Mouse (Mus musculus): ENCODE measurements around the gene Ywhae. TPM values are rescaled to one million over a fixed set of nuclear protein-coding genes. Genes with fewer than 3 reads are reported as not detected.

Ywhae gene
- polyA plus RNA-seq, 1 experiment from 2014 or later, result 905 TPM

GRCm38 (mm10) chr11:75795321-75795636 is 62.6 kb downstream of the Ywhae start:
- peak overlapping the region; percentile 57 for H3K4me3 ChIP-seq (ENCODE audit: low read length)
- ATAC-seq (ENCODE audit: low read depth), result peak; percentile 13; the same call in 1 of the 2 replicates
- H3K9me3 ChIP-seq (ENCODE audit: control insufficient read depth, low read length), result no peaks in the 10 kb centered on the region
- WGBS, result 1% methylated on average over 38 of the region's 42 CpGs
- no peaks in the 10 kb centered on the region for H3K36me3 ChIP-seq (ENCODE audit: control insufficient read depth, insufficient read depth, low read length)
- H3K4me2 ChIP-seq (ENCODE audit: low read depth, low read length), result peak overlapping the region; percentile 83
- H3K27ac ChIP-seq (ENCODE audit: low read length), result no peak overlapping the region
- H3K27me3 ChIP-seq (ENCODE audit: control insufficient read depth, insufficient read depth, low read depth, low read length), result peaks cover 35% of the 10 kb centered on the region
- H3K9ac ChIP-seq (ENCODE audit: low read length), result peak overlapping the region; percentile 72
- peaks cover 13% of the 10 kb centered on the region for H3K4me1 ChIP-seq (replicated peaks; ENCODE audit: control insufficient read depth, insufficient read depth, low read length)

- Histone ChIP-seq H3K4me2 (ENCODE audit: low read depth, low read length) (peak within 1 kb of the TSS; percentile 83), H3K9ac (ENCODE audit: low read length) (peak within 1 kb of the TSS; percentile 72), H3K9me3 (ENCODE audit: control insufficient read depth, low read length) (no peaks in the 10 kb centered on the region), H3K27ac (ENCODE audit: low read length) (no peak within 1 kb of the TSS), H3K4me3 (ENCODE audit: low read length) (peak within 1 kb of the TSS; percentile 57), H3K27me3 (ENCODE audit: control insufficient read depth, insufficient read depth, low read depth, low read length) (peaks cover 35% of the 10 kb centered on the region), H3K36me3 (ENCODE audit: control insufficient read depth, insufficient read depth, low read length) (no peaks in the 10 kb centered on the region), H3K4me1 (replicated peaks; ENCODE audit: control insufficient read depth, insufficient read depth, low read length) (peaks cover 17% of the 10 kb centered on the region)
- ATAC-seq (ENCODE audit: low read depth), result peak; percentile 50; the same call in 1 of the 2 replicates
- WGBS, result 2% methylated on average over 37 of the region's 37 CpGs
Measured at GRCm38 (mm10) chr11:75796029-75796445, 63.4 kb downstream of the Ywhae start, which contains the start of gene Doc2b. Gene Doc2b (minus strand): TSS chr11:75796049.

- Histone ChIP-seq H3K4me2 (ENCODE audit: low read depth, low read length) (no peak overlapping the region), H3K9me3 (ENCODE audit: control insufficient read depth, low read length) (no peaks in the 10 kb centered on the region), H3K27me3 (ENCODE audit: control insufficient read depth, insufficient read depth, low read depth, low read length) (peaks cover 35% of the 10 kb centered on the region), H3K4me3 (ENCODE audit: low read length) (no peak overlapping the region), H3K27ac (ENCODE audit: low read length) (no peak overlapping the region), H3K36me3 (ENCODE audit: control insufficient read depth, insufficient read depth, low read length) (no peaks in the 10 kb centered on the region), H3K4me1 (replicated peaks; ENCODE audit: control insufficient read depth, insufficient read depth, low read length) (peaks cover 17% of the 10 kb centered on the region), H3K9ac (ENCODE audit: low read length) (no peak overlapping the region)
- ATAC-seq (ENCODE audit: low read depth), result no peak
- 55% methylated on average over 13 of the region's 13 CpGs for WGBS
Measured at GRCm38 (mm10) chr11:75796536-75797246, 64.0 kb downstream of the Ywhae start.

- Histone ChIP-seq H3K27ac (ENCODE audit: low read length) (no peak overlapping the region), H3K9me3 (ENCODE audit: control insufficient read depth, low read length) (no peaks in the 10 kb centered on the region), H3K27me3 (ENCODE audit: control insufficient read depth, insufficient read depth, low read depth, low read length) (peaks cover 4% of the 10 kb centered on the region), H3K9ac (ENCODE audit: low read length) (no peak overlapping the region), H3K4me3 (ENCODE audit: low read length) (no peak overlapping the region), H3K4me1 (replicated peaks; ENCODE audit: control insufficient read depth, insufficient read depth, low read length) (peaks cover 4% of the 10 kb centered on the region), H3K36me3 (ENCODE audit: control insufficient read depth, insufficient read depth, low read length) (no peaks in the 10 kb centered on the region), H3K4me2 (ENCODE audit: low read depth, low read length) (no peak overlapping the region)
- ATAC-seq (ENCODE audit: low read depth), result no peak
- WGBS, result 70% methylated on average over 4 of the region's 4 CpGs
Measured at GRCm38 (mm10) chr11:75801369-75801768, 68.7 kb downstream of the Ywhae start.

DNA sequence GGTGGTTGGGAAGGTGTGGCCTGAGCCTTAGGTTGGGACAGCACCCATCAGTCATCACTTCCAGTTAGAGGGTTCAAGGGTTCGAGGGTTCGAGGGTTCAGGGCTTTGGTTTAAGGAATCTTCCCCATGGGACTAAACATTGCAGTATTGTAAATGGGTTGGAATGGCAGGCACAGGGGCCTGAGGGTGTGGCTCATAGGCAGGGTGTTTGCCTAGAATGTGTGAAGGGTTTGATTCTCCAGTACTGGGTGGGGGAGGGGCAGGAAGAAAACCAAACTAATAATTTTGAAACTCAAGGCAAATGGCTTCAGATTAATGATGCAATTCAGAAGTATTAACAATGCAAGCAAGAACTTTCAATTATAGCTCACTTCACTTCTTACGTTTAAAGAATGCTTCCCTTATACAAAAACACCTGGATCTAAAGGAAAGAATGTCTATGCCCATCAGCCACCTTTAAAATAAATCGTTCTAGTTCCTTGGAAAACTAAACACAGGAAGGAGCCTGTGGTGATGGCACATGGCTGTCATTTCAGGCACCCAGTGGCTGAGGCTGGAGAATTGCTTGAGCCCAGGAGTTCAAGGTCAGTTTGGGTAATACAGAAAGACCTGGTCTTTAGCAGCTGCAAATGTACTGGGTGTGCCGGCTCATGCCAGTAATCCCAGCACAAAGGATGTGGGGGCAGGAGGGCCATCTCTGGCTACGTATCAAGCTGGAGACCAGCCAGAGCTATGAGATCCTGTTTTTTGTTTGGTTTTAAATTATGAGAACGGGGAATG is 69.3 kb downstream of the Ywhae start:
- H3K4me1 ChIP-seq (replicated peaks; ENCODE audit: control insufficient read depth, insufficient read depth, low read length), result peaks cover 4% of the 10 kb centered on the region
- H3K4me2 ChIP-seq (ENCODE audit: low read depth, low read length), result no peak overlapping the region
- H3K9ac ChIP-seq (ENCODE audit: low read length), result no peak overlapping the region
- no peaks in the 10 kb centered on the region; the same call in 1 of the 2 replicates for H3K27me3 ChIP-seq (ENCODE audit: control insufficient read depth, insufficient read depth, low read depth, low read length)
- H3K4me3 ChIP-seq (ENCODE audit: low read length), result no peak overlapping the region
- H3K27ac ChIP-seq (ENCODE audit: low read length), result no peak overlapping the region
- WGBS, result 50% methylated on average over 7 of the region's 7 CpGs
- H3K36me3 ChIP-seq (ENCODE audit: control insufficient read depth, insufficient read depth, low read length), result no peaks in the 10 kb centered on the region
- ATAC-seq (ENCODE audit: low read depth), result no peak
- H3K9me3 ChIP-seq (ENCODE audit: control insufficient read depth, low read length), result no peaks in the 10 kb centered on the region

GRCm38 (mm10) chr11:75807486-75807885 is 74.8 kb downstream of the Ywhae start:
- H3K9ac ChIP-seq (ENCODE audit: low read length), result no peak overlapping the region
- peaks cover 11% of the 10 kb centered on the region for H3K4me1 ChIP-seq (replicated peaks; ENCODE audit: control insufficient read depth, insufficient read depth, low read length)
- H3K9me3 ChIP-seq (ENCODE audit: control insufficient read depth, low read length), result no peaks in the 10 kb centered on the region
- WGBS, result 26% methylated on average over 5 of the region's 5 CpGs
- ATAC-seq (ENCODE audit: low read depth), result no peak
- no peak overlapping the region for H3K4me2 ChIP-seq (ENCODE audit: low read depth, low read length)
- H3K4me3 ChIP-seq (ENCODE audit: low read length), result no peak overlapping the region
- no peaks in the 10 kb centered on the region for H3K36me3 ChIP-seq (ENCODE audit: control insufficient read depth, insufficient read depth, low read length)
- no peak overlapping the region for H3K27ac ChIP-seq (ENCODE audit: low read length)
- no peaks in the 10 kb centered on the region for H3K27me3 ChIP-seq (ENCODE audit: control insufficient read depth, insufficient read depth, low read depth, low read length)

- WGBS, result 91% methylated on average over 3 of the region's 3 CpGs
- Histone ChIP-seq H3K4me3 (ENCODE audit: low read length) (no peak overlapping the region), H3K9me3 (ENCODE audit: control insufficient read depth, low read length) (no peaks in the 10 kb centered on the region), H3K27me3 (ENCODE audit: control insufficient read depth, insufficient read depth, low read depth, low read length) (no peaks in the 10 kb centered on the region), H3K27ac (ENCODE audit: low read length) (no peak overlapping the region), H3K4me2 (ENCODE audit: low read depth, low read length) (no peak overlapping the region), H3K4me1 (replicated peaks; ENCODE audit: control insufficient read depth, insufficient read depth, low read length) (peaks cover 22% of the 10 kb centered on the region), H3K36me3 (ENCODE audit: control insufficient read depth, insufficient read depth, low read length) (no peaks in the 10 kb centered on the region), H3K9ac (ENCODE audit: low read length) (no peak overlapping the region)
- ATAC-seq (ENCODE audit: low read depth), result no peak
Measured at GRCm38 (mm10) chr11:75810526-75810925, 77.9 kb downstream of the Ywhae start.

DNA sequence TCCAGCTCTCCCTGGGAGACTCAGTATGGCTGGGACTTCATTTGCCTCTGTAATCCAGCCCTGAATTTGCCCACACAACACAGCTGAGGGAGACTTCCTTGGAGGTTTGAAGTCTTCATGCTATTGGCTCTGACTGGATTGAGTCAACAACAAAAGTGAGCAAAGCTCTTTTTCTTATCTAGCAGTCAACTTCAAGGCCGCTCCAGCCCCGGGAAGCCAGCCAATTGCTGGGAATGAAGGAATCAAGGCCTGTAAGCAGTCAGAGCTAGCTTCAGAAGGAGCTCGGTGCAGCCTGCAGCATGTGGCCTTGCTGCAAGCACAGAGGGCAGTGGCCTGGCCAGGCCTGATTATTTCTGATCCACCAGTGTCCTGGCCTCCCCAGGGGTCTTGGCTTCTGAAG is 79.2 kb downstream of the Ywhae start:
- Histone ChIP-seq H3K4me3 (ENCODE audit: low read length) (no peak overlapping the region), H3K4me1 (replicated peaks; ENCODE audit: control insufficient read depth, insufficient read depth, low read length) (peaks cover 22% of the 10 kb centered on the region), H3K9me3 (ENCODE audit: control insufficient read depth, low read length) (no peaks in the 10 kb centered on the region), H3K27me3 (ENCODE audit: control insufficient read depth, insufficient read depth, low read depth, low read length) (no peaks in the 10 kb centered on the region), H3K27ac (ENCODE audit: low read length) (peak overlapping the region; percentile 97), H3K4me2 (ENCODE audit: low read depth, low read length) (no peak overlapping the region), H3K9ac (ENCODE audit: low read length) (peak overlapping the region; percentile 54), H3K36me3 (ENCODE audit: control insufficient read depth, insufficient read depth, low read length) (no peaks in the 10 kb centered on the region)
- 11% methylated on average over 3 of the region's 3 CpGs for WGBS
- ATAC-seq (ENCODE audit: low read depth), result peak; percentile 92

DNA sequence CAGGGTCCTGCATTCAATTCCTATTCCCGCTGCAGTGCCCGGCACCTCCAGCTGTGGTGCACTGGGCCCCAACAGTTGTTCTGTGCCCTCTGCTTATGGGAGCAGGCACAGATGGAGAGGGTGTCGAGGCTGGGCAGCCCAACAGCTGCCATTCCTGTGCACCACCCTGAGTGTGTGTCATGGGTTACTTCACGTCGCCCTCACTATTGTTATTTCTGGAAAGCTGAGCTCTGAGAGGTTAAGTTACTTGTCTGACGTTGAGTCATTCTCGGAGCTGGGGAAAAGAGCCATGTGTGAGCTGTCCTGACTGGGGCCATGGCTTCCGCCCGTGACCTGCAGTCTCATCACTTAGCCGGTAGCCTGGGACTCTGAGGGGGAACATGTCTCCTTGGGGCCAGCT is 80.4 kb downstream of the Ywhae start:
- Histone ChIP-seq H3K4me1 (replicated peaks; ENCODE audit: control insufficient read depth, insufficient read depth, low read length) (peaks cover 22% of the 10 kb centered on the region), H3K4me2 (ENCODE audit: low read depth, low read length) (no peak overlapping the region), H3K9ac (ENCODE audit: low read length) (no peak overlapping the region), H3K27me3 (ENCODE audit: control insufficient read depth, insufficient read depth, low read depth, low read length) (no peaks in the 10 kb centered on the region), H3K27ac (ENCODE audit: low read length) (peak overlapping the region; percentile 97), H3K36me3 (ENCODE audit: control insufficient read depth, insufficient read depth, low read length) (no peaks in the 10 kb centered on the region), H3K4me3 (ENCODE audit: low read length) (no peak overlapping the region), H3K9me3 (ENCODE audit: control insufficient read depth, low read length) (no peaks in the 10 kb centered on the region)
- WGBS, result 40% methylated on average over 10 of the region's 10 CpGs
- no peak for ATAC-seq (ENCODE audit: low read depth)
